Mouse (Mus musculus) mature B cell (primary cell): ENCODE measurements around the gene Zscan4-ps3.
"Not testable (repeated sequence)": the region's sequence is repeated elsewhere in the genome, so short reads cannot be mapped to it uniquely, and the experiment has no call there.

Experiments used
- in situ Hi-C: fragments of 300-500 bp; cut with MboI; formaldehyde crosslinking; loops from 2 replicates; pipeline ENCODE4 v1.14.3; 2019

Gene Zscan4-ps3

DNA sequence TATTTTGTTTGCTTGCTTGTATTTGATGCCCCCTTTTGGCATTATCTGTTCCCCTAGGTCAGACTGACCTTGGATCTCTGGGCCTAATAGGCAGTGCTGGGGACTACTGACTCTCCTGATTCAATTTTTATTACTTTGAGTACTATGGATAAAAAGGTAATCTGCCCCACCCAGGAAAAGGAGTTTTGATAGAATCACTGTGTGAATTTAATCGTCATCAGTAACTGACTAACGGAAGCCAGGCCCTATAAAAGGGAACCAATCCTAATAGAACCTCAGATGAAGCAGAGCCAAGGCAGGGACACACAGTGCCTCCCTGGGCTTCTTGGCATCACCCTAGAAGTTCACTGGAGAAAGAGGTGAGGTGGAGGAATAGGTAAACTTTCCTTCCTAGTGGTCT is at the start of gene Zscan4-ps3:
Gene Zscan4-ps3, plus strand, starts transcription at position 301 of the 400 bp plus-strand sequence.
- in situ Hi-C loops: not testable (repeated sequence)

DNA sequence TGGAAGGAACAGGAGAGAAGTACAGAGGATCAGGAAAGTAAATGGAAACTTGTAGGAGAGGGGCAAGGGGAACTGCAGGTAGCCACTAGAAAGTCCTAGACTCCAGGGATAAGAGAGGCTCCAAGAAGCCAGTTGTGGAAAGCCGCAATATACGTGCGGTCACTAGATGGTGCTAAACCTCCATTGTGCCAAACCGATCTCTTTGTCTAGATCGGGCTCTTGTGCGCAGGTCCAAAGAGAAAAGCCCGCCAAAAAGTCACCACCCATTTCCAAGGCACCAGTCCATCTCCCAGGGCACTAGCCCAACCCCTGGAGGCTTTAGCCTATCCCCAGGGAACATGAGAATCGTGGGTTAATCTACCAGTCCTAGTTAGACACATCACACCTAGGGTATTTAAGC is 8.0 kb downstream of the Zscan4-ps3 start:
- in situ Hi-C loops: not testable (repeated sequence)
